Mouse (Mus musculus) liver, embryonic 13.5 days (tissue): Measurements from ENCODE around the gene 4930402H24Rik. TPM values are rescaled to one million over a fixed set of nuclear protein-coding genes. Genes with fewer than 3 reads are reported as not detected.
"Not testable (repeated sequence)": the region's sequence is repeated elsewhere in the genome, so short reads cannot be mapped to it uniquely, and the experiment has no call there.

Experiments used
- ATAC-seq: fragments of 200-750 bp; cut with Nextera tagmentation; 2 replicates; pipeline ENCODE4 v1.8.0; 2017; ENCODE audit warnings: low read depth, mild to moderate bottlenecking, moderate number of reproducible peaks, moderate library complexity
- DNase-seq: peaks from one replicate; pipeline ENCODE4 v3.0.0; 2022
- H3K27ac ChIP-seq: fragments of 300-500 bp; sonication (generic); 2 replicates; pipeline ENCODE4 v1.5.1; 2015; ENCODE audit warnings: moderate library complexity, mild to moderate bottlenecking, inconsistent platforms
- H3K27me3 ChIP-seq: fragments of 300-500 bp; sonication (generic); 2 replicates; pipeline ENCODE4 v1.6.1; 2015; ENCODE audit warnings: mild to moderate bottlenecking, inconsistent platforms
- H3K36me3 ChIP-seq: fragments of 300-500 bp; sonication (generic); 2 replicates; pipeline ENCODE4 v1.6.1; 2015; ENCODE audit warnings: mild to moderate bottlenecking, inconsistent platforms
- H3K4me1 ChIP-seq: fragments of 300-500 bp; sonication (generic); replicated peaks from 2 replicates; pipeline ENCODE4 v1.6.1; 2015; ENCODE audit warnings: inconsistent platforms
- H3K4me2 ChIP-seq: fragments of 300-500 bp; sonication (generic); 2 replicates; pipeline ENCODE4 v1.6.1; 2015; ENCODE audit warnings: inconsistent platforms, mild to moderate bottlenecking, moderate library complexity
- H3K4me3 ChIP-seq: fragments of 300-500 bp; sonication (generic); replicated peaks from 2 replicates; pipeline ENCODE4 v1.5.1; 2015; ENCODE audit warnings: mild to moderate bottlenecking, inconsistent platforms
- H3K9ac ChIP-seq: fragments of 300-500 bp; sonication (generic); 2 replicates; pipeline ENCODE4 v1.6.1; 2015; ENCODE audit warnings: mild to moderate bottlenecking, inconsistent platforms
- H3K9me3 ChIP-seq: fragments of 300-500 bp; sonication (generic); replicated peaks from 2 replicates; pipeline ENCODE4 v1.6.1; 2016; ENCODE audit warnings: inconsistent platforms
- WGBS: fragments of 180-500 bp; shearing (Covaris S2); methylation state at CpG from one replicate; pipeline ENCODE4 v1.1.7; 2015; ENCODE audit not compliant: insufficient replicate concordance; 5-methylcytosine and 5-hydroxymethylcytosine counted together
- polyA plus RNA-seq: library from polyadenylated mRNA; unstranded; fragments of >200 nt; fragmentation: Nextera tagmentation; extraction: Ambion mirVana; gene quantifications from 2 replicates; pipeline ENCODE4 v1.2.1, GENCODE M21; 2015

The 4930402H24Rik gene
- polyA plus RNA-seq, 1 experiment from 2014 or later = 10.2 TPM

DNA sequence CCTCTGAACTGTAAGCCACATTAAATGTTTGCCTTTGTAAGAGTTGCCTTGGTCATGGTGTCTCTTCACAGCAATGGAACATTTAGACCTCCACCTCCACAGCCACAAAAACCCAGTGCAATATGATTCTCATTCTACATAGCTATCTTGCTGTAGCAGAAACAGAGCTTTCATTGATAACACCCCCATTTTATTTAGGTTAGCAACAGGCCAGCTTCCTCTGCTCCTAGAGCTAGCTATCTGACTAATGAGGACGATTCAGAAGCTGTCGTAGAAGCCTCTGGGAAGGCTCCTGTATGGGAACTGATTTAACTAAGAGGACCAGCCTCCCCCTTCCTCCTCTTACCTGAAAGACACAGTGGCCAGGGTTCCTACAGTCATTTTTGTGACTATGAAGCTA lies 74.2 kb downstream of the 4930402H24Rik start:
- WGBS = 35% methylated on average over 2 of the region's 2 CpGs
- Histone ChIP-seq H3K4me1 (peaks cover 13% of the 10 kb centered on the region), H3K4me3 (no peak overlapping the region), H3K27ac (no peak overlapping the region), H3K4me2 (no peak overlapping the region), H3K36me3 (peaks cover 13% of the 10 kb centered on the region), H3K9me3 (no peaks in the 10 kb centered on the region), H3K9ac (no peak overlapping the region), H3K27me3 (no peaks in the 10 kb centered on the region)
- ATAC-seq = no peak
- no peak for DNase-seq

DNA sequence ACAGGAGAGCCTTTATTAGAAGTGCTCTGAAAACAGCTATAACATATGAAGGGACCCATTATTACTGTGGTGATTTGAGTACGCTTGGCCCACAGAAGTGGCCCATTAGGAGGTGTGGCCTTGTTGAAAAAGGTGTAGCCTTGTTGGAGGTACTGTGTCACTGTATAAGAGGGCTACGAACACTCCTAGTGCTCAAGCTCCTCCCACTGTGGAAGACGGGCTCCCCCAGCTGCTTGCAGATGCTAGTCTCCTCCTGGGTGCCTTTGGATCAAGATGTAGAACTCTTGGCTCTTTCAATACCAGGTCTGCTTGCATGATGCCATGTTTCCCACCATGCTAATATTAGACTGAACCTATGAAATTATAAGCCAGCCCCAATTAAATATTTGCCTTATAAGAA lies 76.0 kb downstream of the 4930402H24Rik start:
- 80% methylated on average over 3 of the region's 3 CpGs for WGBS
- H3K27ac ChIP-seq = no peak overlapping the region
- no peaks in the 10 kb centered on the region for H3K27me3 ChIP-seq
- H3K9me3 ChIP-seq = no peaks in the 10 kb centered on the region
- no peak overlapping the region for H3K4me2 ChIP-seq
- DNase-seq (no peak), ATAC-seq (no peak)
- H3K4me1 ChIP-seq = peaks cover 13% of the 10 kb centered on the region
- peaks cover 5% of the 10 kb centered on the region for H3K36me3 ChIP-seq
- H3K4me3 ChIP-seq = no peak overlapping the region
- no peak overlapping the region for H3K9ac ChIP-seq

DNA sequence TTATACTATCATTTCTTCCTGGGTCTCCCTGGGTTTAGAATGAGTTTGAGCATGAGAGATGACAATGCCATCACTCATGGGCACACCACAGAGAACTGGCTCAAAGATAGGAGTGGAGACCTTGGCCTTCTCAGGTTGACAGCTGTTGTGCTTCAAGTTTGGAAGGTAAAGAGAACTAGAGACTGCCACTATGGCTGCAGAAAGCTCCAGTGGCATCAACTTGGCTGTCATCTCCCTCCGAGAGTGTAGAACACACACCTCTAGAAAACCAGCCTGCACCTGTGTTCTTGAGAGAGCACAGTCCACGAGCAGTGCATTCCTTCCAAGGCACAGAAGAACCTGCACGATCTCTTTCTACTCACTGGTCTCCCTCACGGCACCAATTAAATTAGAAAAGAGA lies 76.7 kb downstream of the 4930402H24Rik start:
- DNase-seq = no peak
- Histone ChIP-seq H3K9ac (no peak overlapping the region), H3K9me3 (no peaks in the 10 kb centered on the region), H3K4me2 (no peak overlapping the region), H3K4me1 (peaks cover 13% of the 10 kb centered on the region), H3K36me3 (peaks cover 5% of the 10 kb centered on the region), H3K27ac (no peak overlapping the region), H3K27me3 (no peaks in the 10 kb centered on the region), H3K4me3 (no peak overlapping the region)
- ATAC-seq = no peak
- WGBS = 75% methylated on average over 4 of the region's 4 CpGs

DNA sequence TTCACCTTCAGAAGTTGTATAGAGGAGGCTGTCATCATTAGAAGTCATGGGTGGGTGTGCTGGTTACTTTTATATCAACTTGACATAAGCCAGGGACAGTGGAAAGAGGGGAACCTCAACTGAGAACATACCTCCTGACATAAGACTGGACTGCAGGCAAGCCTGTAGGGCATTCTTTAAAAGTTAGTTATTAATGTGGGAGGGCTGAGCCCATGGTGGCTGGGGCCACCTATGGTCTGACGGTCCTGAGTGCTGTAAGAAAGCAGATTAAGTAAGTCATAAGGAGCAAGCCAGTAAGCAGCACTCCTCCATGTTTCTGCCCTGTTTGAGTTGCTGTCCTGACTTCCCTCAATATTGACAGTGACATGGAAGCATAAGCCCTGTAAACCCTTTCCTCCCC lies 77.5 kb downstream of the 4930402H24Rik start:
- no peaks in the 10 kb centered on the region for H3K9me3 ChIP-seq
- no peak for DNase-seq
- H3K4me3 ChIP-seq = no peak overlapping the region
- H3K27ac ChIP-seq = no peak overlapping the region; the same call in 1 of the 2 replicates
- no peaks in the 10 kb centered on the region for H3K27me3 ChIP-seq
- no peak for ATAC-seq
- peaks cover 5% of the 10 kb centered on the region for H3K36me3 ChIP-seq
- H3K9ac ChIP-seq = no peak overlapping the region
- WGBS = 72% methylated on average over 1 of the region's 1 CpGs
- peaks cover 18% of the 10 kb centered on the region for H3K4me1 ChIP-seq
- H3K4me2 ChIP-seq = no peak overlapping the region

DNA sequence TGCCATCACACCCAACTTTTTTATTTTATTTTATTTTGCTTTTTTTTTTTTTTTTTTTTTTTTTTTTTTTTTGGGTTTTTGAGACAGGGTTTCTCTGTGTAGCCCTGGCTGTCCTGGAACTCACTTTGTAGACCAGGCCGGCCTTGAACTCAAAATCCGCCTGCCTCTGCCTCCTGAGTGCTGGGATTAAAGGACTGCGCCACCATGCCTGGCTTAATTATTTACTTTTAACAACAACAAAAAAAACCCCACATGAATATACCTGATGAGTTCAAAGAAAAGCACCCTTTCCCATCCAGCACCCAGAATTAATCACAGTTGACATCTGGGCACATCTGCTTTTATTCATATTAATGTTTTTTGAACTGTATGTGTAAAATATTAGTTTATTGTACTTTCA lies 78.1 kb downstream of the 4930402H24Rik start:
- H3K4me2 ChIP-seq, H3K9ac ChIP-seq, H3K27me3 ChIP-seq, H3K36me3 ChIP-seq, ATAC-seq, H3K9me3 ChIP-seq, H3K4me3 ChIP-seq, H3K27ac ChIP-seq, DNase-seq: not testable (repeated sequence)
- peaks cover 16% of the 10 kb centered on the region for H3K4me1 ChIP-seq
- WGBS = 78% methylated on average over 3 of the region's 3 CpGs

DNA sequence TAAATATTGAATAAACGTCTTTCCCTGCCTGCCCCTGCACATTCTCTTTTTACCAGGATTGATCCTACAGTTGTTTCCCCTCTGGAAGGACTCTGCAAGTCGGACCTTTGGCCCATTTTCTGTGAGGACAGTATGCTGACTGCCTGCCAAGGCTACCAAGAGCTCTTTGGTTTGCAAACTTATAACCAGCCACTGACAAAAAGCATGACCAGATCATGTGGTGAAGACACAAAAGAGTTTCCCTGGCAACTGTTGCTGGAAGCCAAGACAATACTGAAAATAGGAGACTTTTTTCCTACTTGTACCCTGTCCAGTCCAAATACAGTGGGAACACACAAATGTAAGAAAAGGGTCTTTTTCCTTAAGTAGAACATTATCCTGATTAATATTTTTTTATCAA lies 78.8 kb downstream of the 4930402H24Rik start:
- Histone ChIP-seq H3K4me1 (peaks cover 14% of the 10 kb centered on the region), H3K27ac (no peak overlapping the region), H3K9ac (no peak overlapping the region), H3K4me3 (no peak overlapping the region), H3K36me3 (peaks cover 5% of the 10 kb centered on the region), H3K27me3 (no peaks in the 10 kb centered on the region), H3K9me3 (no peaks in the 10 kb centered on the region), H3K4me2 (no peak overlapping the region)
- 50% methylated on average over 2 of the region's 2 CpGs for WGBS
- no peak for DNase-seq
- ATAC-seq = no peak

DNA sequence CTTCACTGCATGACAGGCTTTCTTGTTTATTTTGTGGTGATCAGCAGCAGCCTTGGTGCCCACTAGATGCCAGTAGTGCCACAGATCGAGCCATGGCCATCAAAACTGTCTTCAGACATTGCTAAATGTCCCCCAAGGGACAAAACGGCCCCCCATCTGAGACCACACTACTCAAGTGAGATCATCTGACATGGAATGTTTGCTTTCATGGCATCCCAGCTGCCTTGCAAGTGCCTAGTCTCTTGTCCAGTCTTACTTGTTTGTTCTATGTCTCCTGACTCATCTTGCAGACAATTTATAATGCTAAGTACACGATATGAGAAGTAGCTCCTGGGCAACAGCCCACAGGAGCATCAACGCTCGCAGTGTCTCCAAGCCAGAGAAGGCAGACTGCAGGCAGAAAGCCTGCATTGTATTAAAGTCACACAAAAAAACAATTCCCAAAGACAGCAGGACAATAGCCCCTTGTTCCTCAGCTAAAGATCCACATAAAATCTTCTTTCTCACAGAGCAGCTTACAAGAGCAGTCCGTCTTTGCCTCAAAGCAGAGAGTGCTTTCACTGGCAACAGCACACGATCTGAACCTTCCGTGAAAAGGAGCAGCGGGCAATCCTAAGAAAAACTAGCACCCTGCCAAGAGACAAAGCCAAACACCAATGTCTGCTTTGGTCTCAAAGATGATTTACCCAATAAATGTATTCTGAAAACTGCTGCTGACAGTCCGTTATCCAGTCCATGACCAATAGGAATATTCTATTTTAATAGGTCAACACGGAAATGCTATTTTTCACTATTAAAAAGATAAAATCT lies 87.2 kb downstream of the 4930402H24Rik start:
- Histone ChIP-seq H3K4me1 (peaks cover 21% of the 10 kb centered on the region), H3K4me2 (no peak overlapping the region), H3K27me3 (no peaks in the 10 kb centered on the region), H3K9ac (no peak overlapping the region), H3K27ac (no peak overlapping the region), H3K36me3 (peaks cover 5% of the 10 kb centered on the region; the same call in 1 of the 2 replicates), H3K9me3 (no peaks in the 10 kb centered on the region), H3K4me3 (no peak overlapping the region)
- DNase-seq (no peak), ATAC-seq (no peak)
- WGBS = 77% methylated on average over 11 of the region's 11 CpGs

DNA sequence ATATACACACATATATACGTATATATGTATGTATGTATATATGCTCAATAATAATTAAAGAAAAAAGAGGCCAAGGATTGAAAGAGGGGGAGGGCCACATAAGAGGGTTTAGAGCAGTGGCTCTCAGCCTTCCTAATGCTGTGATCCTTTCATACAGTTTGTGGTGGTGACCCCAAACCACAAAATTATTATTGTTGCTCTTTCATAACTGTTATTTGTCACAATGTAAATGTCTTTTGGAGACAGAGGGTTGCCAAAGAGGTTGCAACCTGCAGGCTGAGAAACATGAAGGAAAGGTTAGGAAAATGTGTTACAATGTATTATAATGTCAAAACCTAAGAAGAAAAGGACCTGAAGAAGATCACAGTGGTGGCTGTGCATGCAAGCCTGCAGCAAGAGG lies 88.3 kb downstream of the 4930402H24Rik start:
- no peaks in the 10 kb centered on the region for H3K9me3 ChIP-seq
- H3K4me2 ChIP-seq = no peak overlapping the region
- peaks cover 9% of the 10 kb centered on the region; the same call in 1 of the 2 replicates for H3K36me3 ChIP-seq
- ATAC-seq (no peak), DNase-seq (no peak)
- H3K4me3 ChIP-seq = no peak overlapping the region
- WGBS = 59% methylated on average over 1 of the region's 1 CpGs
- H3K27me3 ChIP-seq = no peaks in the 10 kb centered on the region
- peaks cover 15% of the 10 kb centered on the region for H3K4me1 ChIP-seq
- no peak overlapping the region for H3K9ac ChIP-seq
- no peak overlapping the region for H3K27ac ChIP-seq

DNA sequence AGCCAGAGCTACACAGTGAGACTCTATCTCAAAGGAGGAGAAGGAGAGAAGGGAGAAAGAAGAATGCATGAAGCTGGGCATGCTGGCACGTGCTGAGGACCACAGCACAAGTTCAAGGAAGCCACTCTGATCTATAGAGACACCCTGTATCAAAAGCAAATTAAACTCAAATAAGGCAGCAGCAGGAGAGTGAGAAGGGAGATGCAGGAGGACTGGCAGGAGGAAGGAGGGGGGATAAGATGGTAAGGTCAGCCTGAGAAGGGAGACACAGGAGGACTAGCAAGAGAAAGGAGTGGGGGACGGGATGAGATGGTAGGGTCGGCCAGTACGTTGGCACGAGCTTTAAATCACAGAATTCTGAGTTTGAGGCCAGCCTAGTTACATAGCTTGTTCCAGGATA lies 90.0 kb downstream of the 4930402H24Rik start:
- no peak overlapping the region for H3K4me3 ChIP-seq
- peaks cover 15% of the 10 kb centered on the region for H3K4me1 ChIP-seq
- no peak for DNase-seq
- H3K9me3 ChIP-seq = no peaks in the 10 kb centered on the region
- H3K36me3 ChIP-seq = peaks cover 21% of the 10 kb centered on the region
- no peak overlapping the region for H3K4me2 ChIP-seq
- 64% methylated on average over 5 of the region's 5 CpGs for WGBS
- no peak overlapping the region for H3K9ac ChIP-seq
- no peaks in the 10 kb centered on the region for H3K27me3 ChIP-seq
- no peak for ATAC-seq
- H3K27ac ChIP-seq = no peak overlapping the region

DNA sequence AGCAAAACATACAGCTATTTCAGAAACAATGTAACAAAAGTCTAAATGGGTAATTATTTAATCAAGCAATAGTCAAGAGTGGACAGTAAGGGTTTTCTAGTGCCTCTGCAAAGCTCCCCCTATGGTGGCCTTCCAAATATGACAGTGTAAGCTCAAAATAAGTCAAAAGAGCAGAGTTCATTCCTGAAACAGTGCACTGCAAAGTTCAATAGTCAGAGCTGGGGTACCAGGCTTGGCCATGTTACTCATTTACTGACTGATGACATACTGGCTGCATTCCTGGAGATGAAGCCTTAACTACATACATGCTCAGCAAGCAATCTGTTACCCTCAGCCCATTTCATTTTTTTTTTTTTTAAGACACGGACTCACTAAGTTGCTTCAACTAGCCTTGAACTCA lies 91.7 kb downstream of the 4930402H24Rik start:
- WGBS = 63% methylated on average over 1 of the region's 1 CpGs
- Histone ChIP-seq H3K9ac (no peak overlapping the region), H3K36me3 (peaks cover 29% of the 10 kb centered on the region), H3K4me2 (no peak overlapping the region), H3K27ac (peak overlapping the region; percentile 58), H3K4me1 (peaks cover 15% of the 10 kb centered on the region), H3K4me3 (no peak overlapping the region), H3K9me3 (no peaks in the 10 kb centered on the region), H3K27me3 (no peaks in the 10 kb centered on the region)
- DNase-seq = no peak
- peak; percentile 70 for ATAC-seq

DNA sequence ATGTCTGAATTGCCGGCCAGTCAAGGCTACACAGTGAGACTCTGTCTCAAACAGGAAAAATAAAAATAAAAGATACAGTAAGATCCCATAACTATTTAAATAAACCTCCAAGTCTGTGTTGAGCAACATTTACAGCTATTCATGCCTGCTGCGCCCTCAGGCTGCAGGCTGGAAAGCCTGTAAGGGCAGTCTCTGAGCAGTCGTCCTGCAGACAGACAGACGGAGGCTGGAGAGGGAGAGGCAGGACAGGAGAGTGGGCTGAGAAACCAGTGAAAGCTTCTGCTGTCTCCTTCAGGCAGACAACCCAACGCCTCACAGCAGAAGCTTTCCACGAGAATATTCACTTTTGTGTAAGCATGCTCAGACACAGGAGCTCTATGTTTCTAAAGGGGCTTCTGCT lies 92.5 kb downstream of the 4930402H24Rik start:
- H3K27ac ChIP-seq = 0 out of 2 replicates have a peak overlapping the region, but pooled peaks have one; percentile 13
- no peak overlapping the region for H3K9ac ChIP-seq
- peaks cover 29% of the 10 kb centered on the region for H3K36me3 ChIP-seq
- no peak for ATAC-seq
- H3K4me3 ChIP-seq = no peak overlapping the region
- H3K4me2 ChIP-seq = no peak overlapping the region
- DNase-seq = no peak
- WGBS = 72% methylated on average over 6 of the region's 6 CpGs
- no peaks in the 10 kb centered on the region for H3K9me3 ChIP-seq
- no peaks in the 10 kb centered on the region for H3K27me3 ChIP-seq
- H3K4me1 ChIP-seq = peaks cover 15% of the 10 kb centered on the region

DNA sequence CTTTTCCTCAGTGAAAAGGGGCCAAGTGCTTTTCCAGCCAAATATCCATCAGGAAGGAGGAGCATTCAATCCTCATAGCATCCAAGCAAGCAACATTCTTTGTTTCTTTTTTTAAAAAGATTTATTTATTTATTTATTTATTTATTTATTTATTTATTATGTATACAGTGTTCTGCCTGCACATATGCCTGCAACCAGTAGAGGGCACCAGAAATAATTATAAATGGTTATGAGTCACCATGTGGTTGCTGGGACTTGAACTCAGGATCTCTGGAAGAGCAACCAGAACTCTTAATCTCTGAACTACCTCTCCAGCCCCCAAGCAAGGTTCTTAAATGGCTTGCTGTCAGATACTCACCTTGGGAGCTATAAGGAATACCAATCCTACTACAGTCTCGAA lies 93.7 kb downstream of the 4930402H24Rik start:
- peaks cover 15% of the 10 kb centered on the region for H3K4me1 ChIP-seq
- no peak for ATAC-seq
- no peak for DNase-seq
- no peak overlapping the region for H3K4me3 ChIP-seq
- H3K9ac ChIP-seq = no peak overlapping the region
- WGBS = 81% methylated on average over 1 of the region's 1 CpGs
- no peak overlapping the region for H3K27ac ChIP-seq
- H3K4me2 ChIP-seq = no peak overlapping the region
- H3K27me3 ChIP-seq = no peaks in the 10 kb centered on the region
- H3K36me3 ChIP-seq = peaks cover 29% of the 10 kb centered on the region
- H3K9me3 ChIP-seq = no peaks in the 10 kb centered on the region
